Mouse (Mus musculus): ENCODE measurements at regions not wholly inside any gene's neighbourhood (a gene's known extent, or its start where the extent isn't known, plus 50 kb on each side); places are given as distances from the start of the nearest gene placed in this dataset.

DNA sequence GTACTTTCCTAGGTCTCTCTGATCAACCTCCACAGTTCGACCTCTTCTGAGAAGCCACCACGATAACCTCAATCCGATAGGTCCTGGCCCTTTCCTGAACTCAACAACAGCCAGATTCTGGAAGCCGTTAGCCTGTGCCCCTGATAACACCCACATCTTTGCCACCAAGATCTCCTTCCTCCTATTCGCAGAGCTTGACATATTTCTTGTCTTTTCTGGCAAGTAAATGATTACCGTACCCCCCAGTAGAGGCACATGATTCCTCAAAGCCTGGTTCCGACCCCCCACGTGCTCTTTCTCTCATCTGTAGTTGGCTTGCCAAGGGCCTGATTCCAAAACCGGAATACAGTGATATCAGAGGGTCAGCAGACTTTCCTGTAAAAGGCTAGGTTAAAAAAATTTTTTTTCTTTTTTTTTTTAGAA is 96.9 kb downstream of the 1700020N01Rik start:
- TF ChIP-seq CTCF (IDR thresholded peaks at IDR 0.05; ENCODE audit: extremely low read depth, insufficient read length, insufficient replicate concordance, low read depth, low read length) (no peak), POLR2A (IDR thresholded peaks at IDR 0.05; ENCODE audit: low read depth, low read length) (no peak)
